Mouse (Mus musculus) kidney, embryonic 16.5 days (tissue): ENCODE measurements at regions not wholly inside any gene's neighbourhood (a gene's known extent, or its start where the extent isn't known, plus 50 kb on each side); places are given as distances from the start of the nearest gene placed in this dataset. TPM values are rescaled to one million over a fixed set of nuclear protein-coding genes. Genes with fewer than 3 reads are reported as not detected.

ENCODE experiments used
- ATAC-seq: fragments of 200-750 bp; cut with Nextera tagmentation; 2 replicates; pipeline ENCODE4 v1.8.0; 2017; ENCODE audit warnings: moderate TSS enrichment; ENCODE audit not compliant: low FRiP score, low TSS enrichment
- H3K27ac ChIP-seq: fragments of 300-500 bp; sonication (generic); 2 replicates; pipeline ENCODE4 v1.5.1; 2014; ENCODE audit warnings: low read length
- H3K27me3 ChIP-seq: fragments of 300-500 bp; sonication (generic); 2 replicates; pipeline ENCODE4 v1.6.1; 2014; ENCODE audit warnings: low read length, control low read depth, mixed read lengths; ENCODE audit not compliant: insufficient read depth
- H3K36me3 ChIP-seq: fragments of 300-500 bp; sonication (generic); 2 replicates; pipeline ENCODE4 v1.6.1; 2014; ENCODE audit warnings: low read length, control low read depth, mixed read lengths; ENCODE audit not compliant: insufficient read depth
- H3K4me1 ChIP-seq: fragments of 300-500 bp; sonication (generic); 2 replicates; pipeline ENCODE4 v1.6.1; 2014; ENCODE audit warnings: low read length, control low read depth, mixed read lengths; ENCODE audit not compliant: insufficient read depth
- H3K4me2 ChIP-seq: fragments of 300-500 bp; sonication (generic); replicated peaks from 2 replicates; pipeline ENCODE4 v1.6.1; 2014; ENCODE audit warnings: low read depth, low read length
- H3K4me3 ChIP-seq: fragments of 300-500 bp; sonication (generic); 2 replicates; pipeline ENCODE4 v1.5.1; 2014; ENCODE audit warnings: mild to moderate bottlenecking, low read length
- H3K9ac ChIP-seq: fragments of 300-500 bp; sonication (generic); replicated peaks from 2 replicates; pipeline ENCODE4 v1.6.1; 2014; ENCODE audit warnings: low read length
- H3K9me3 ChIP-seq: fragments of 300-500 bp; sonication (generic); 2 replicates; pipeline ENCODE4 v1.6.1; 2016; ENCODE audit warnings: low read length, control low read depth
- WGBS: fragments of 180-500 bp; shearing (Covaris S2); extraction: QIAGEN DNeasy Blood & Tissue Kit; methylation state at CpG from one replicate; pipeline ENCODE4 v1.1.7; 2014; 5-methylcytosine and 5-hydroxymethylcytosine counted together
- microRNA-seq: library from miRNA; unstranded; fragments of <30 nt; microRNA quantifications from one replicate; pipeline ENCODE4, GENCODE M21; 2016

- Histone ChIP-seq H3K4me2 (no peak overlapping the region), H3K36me3 (no peaks in the 10 kb centered on the region), H3K27ac (no peak overlapping the region), H3K9me3 (no peaks in the 10 kb centered on the region), H3K27me3 (peaks cover 6% of the 10 kb centered on the region; the same call in 1 of the 2 replicates), H3K4me1 (no peaks in the 10 kb centered on the region), H3K9ac (no peak overlapping the region), H3K4me3 (no peak overlapping the region)
- 71% methylated on average over 6 of the region's 6 CpGs for WGBS
- ATAC-seq = no peak
Observed at GRCm38 (mm10) chrX:166906602-166907001, 302.5 kb downstream of the Tmsb4x start.

DNA sequence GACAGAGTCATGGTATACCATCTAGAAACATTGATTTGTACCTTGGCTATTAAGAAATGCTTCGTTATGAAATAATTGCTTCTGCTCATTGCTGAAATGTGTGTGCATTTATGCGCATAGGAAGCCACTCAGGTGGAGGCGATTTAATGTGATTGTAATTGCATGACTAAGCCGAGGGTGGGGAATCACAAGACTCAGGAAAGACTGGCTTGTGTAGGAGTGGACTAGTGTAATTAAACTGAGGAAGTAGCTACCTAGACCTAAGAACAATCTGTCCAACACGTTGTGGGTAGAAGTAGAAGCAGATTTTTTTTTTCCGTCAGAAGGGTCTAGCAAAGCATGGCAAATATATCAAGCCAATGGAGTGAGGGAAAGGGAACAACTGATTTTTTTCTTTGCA, 308.4 kb downstream of the Tmsb4x start:
- Histone ChIP-seq H3K9ac (no peak overlapping the region), H3K36me3 (no peaks in the 10 kb centered on the region), H3K27ac (no peak overlapping the region), H3K4me2 (no peak overlapping the region), H3K4me1 (no peaks in the 10 kb centered on the region), H3K9me3 (no peaks in the 10 kb centered on the region), H3K27me3 (peaks cover 4% of the 10 kb centered on the region; the same call in 1 of the 2 replicates), H3K4me3 (no peak overlapping the region)
- ATAC-seq = no peak
- WGBS = 66% methylated on average over 6 of the region's 6 CpGs

DNA sequence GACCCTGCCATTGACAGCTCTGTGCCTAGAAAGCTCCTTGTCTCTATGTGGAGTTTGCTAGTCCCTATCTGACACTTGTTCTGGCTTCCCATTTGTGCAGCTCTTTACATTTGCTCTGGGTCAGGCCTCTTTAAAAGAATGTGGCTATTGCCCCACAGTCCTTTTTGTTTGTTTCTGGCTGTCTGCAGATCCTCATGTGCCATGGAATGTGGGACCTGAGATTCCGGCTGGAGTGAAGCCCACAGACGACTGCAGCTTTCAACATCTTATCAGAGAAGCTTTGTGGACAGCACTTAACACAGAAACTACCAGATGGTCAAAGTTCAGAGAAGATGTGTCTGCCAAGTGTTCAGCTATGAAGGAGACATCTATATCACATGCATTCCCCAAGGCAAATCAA, 309.7 kb upstream of the Egfl6 start:
- WGBS = 71% methylated on average over 2 of the region's 2 CpGs
- H3K27ac ChIP-seq = no peak overlapping the region
- H3K27me3 ChIP-seq = peaks cover 7% of the 10 kb centered on the region; the same call in 1 of the 2 replicates
- no peak overlapping the region for H3K4me2 ChIP-seq
- no peaks in the 10 kb centered on the region for H3K4me1 ChIP-seq
- H3K9ac ChIP-seq = no peak overlapping the region
- H3K36me3 ChIP-seq = no peaks in the 10 kb centered on the region
- H3K4me3 ChIP-seq = no peak overlapping the region
- H3K9me3 ChIP-seq = no peaks in the 10 kb centered on the region
- ATAC-seq = no peak

DNA sequence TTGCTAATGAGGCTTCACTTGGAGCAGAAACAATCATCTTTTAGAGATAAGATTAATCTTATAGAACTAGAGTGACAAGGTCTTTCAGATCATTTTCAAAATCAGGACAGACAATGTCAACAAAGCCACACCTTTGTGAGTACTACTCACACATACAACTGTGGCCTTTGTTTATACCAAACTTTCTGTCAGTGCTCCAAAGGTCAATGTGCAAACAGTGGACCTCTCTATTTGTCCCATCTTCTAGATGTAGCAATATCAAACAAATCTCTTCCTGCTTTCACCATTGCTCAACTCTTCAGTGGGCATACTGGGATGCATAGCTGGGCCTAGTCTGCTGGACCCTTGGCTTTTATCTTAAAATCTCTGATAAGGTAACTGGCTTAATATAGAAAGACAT, 300.9 kb upstream of the Egfl6 start:
- ATAC-seq = no peak
- Histone ChIP-seq H3K4me2 (no peak overlapping the region), H3K4me3 (no peak overlapping the region), H3K27me3 (peaks cover 5% of the 10 kb centered on the region; the same call in 1 of the 2 replicates), H3K9ac (no peak overlapping the region), H3K36me3 (no peaks in the 10 kb centered on the region), H3K9me3 (no peaks in the 10 kb centered on the region), H3K4me1 (no peaks in the 10 kb centered on the region), H3K27ac (no peak overlapping the region)

- 88% methylated on average over 5 of the region's 5 CpGs for WGBS
- Histone ChIP-seq H3K27me3 (peaks cover 8% of the 10 kb centered on the region; the same call in 1 of the 2 replicates), H3K27ac (no peak overlapping the region), H3K36me3 (no peaks in the 10 kb centered on the region), H3K4me2 (no peak overlapping the region), H3K4me1 (no peaks in the 10 kb centered on the region), H3K9me3 (no peaks in the 10 kb centered on the region), H3K9ac (no peak overlapping the region), H3K4me3 (no peak overlapping the region)
- ATAC-seq = no peak
Observed at GRCm38 (mm10) chrX:166869515-166869914, 284.0 kb upstream of the Egfl6 start.

GRCm38 (mm10) chrX:166867692-166868091, 282.2 kb upstream of the Egfl6 start:
- Histone ChIP-seq H3K4me3 (no peak overlapping the region), H3K4me2 (no peak overlapping the region), H3K9ac (no peak overlapping the region), H3K27ac (no peak overlapping the region), H3K4me1 (no peaks in the 10 kb centered on the region), H3K36me3 (no peaks in the 10 kb centered on the region), H3K27me3 (peaks cover 8% of the 10 kb centered on the region; the same call in 1 of the 2 replicates), H3K9me3 (no peaks in the 10 kb centered on the region)
- ATAC-seq = no peak
- 77% methylated on average over 2 of the region's 2 CpGs for WGBS

Small RNAs in the stretch of these regions (microRNA-seq; reads per million reads assigned to microRNA genes)
- gene Gm22368 (not detected), gene Gm44376 (not detected)
